Mouse (Mus musculus) hindbrain, embryonic 11.5 days (tissue): ENCODE data around the gene Pkn3. TPM values are rescaled to one million over a fixed set of nuclear protein-coding genes. Genes with fewer than 3 reads are reported as not detected.
"Not testable (repeated sequence)": the region's sequence is repeated elsewhere in the genome, so short reads cannot be mapped to it uniquely, and the experiment has no call there.

Experiments used
- ATAC-seq: fragments of 200-750 bp; cut with Nextera tagmentation; 2 replicates; pipeline ENCODE4 v1.8.0; 2017; ENCODE audit warnings: mild to moderate bottlenecking, moderate TSS enrichment, moderate library complexity; ENCODE audit not compliant: low FRiP score
- DNase-seq: peaks from one replicate; pipeline ENCODE4 v3.0.0-alpha.2; 2015; ENCODE audit warnings: low spot score
- H3K27ac ChIP-seq: fragments of 300-500 bp; sonication (generic); 2 replicates; pipeline ENCODE4 v1.5.1; 2014; ENCODE audit warnings: mild to moderate bottlenecking, low read depth, low read length
- H3K27me3 ChIP-seq: fragments of 300-500 bp; sonication (generic); 2 replicates; pipeline ENCODE4 v1.6.1; 2014; ENCODE audit warnings: mild to moderate bottlenecking, low read length, moderate library complexity, mixed read lengths; ENCODE audit not compliant: control insufficient read depth, insufficient read depth
- H3K36me3 ChIP-seq: fragments of 300-500 bp; sonication (generic); 2 replicates; pipeline ENCODE4 v1.6.1; 2014; ENCODE audit warnings: mild to moderate bottlenecking, low read length, moderate library complexity, mixed read lengths; ENCODE audit not compliant: control insufficient read depth, insufficient read depth
- H3K4me1 ChIP-seq: fragments of 300-500 bp; sonication (generic); replicated peaks from 2 replicates; pipeline ENCODE4 v1.6.1; 2014; ENCODE audit warnings: low read length, mixed read lengths; ENCODE audit not compliant: control insufficient read depth, insufficient read depth
- H3K4me2 ChIP-seq: fragments of 300-500 bp; sonication (generic); replicated peaks from 2 replicates; pipeline ENCODE4 v1.6.1; 2014; ENCODE audit warnings: mild to moderate bottlenecking, low read depth, low read length
- H3K4me3 ChIP-seq: fragments of 300-500 bp; sonication (generic); 2 replicates; pipeline ENCODE4 v1.5.1; 2014; ENCODE audit warnings: low read depth, low read length
- H3K9ac ChIP-seq: fragments of 300-500 bp; sonication (generic); 2 replicates; pipeline ENCODE4 v1.6.1; 2014; ENCODE audit warnings: low read depth, low read length
- H3K9me3 ChIP-seq: fragments of 300-500 bp; sonication (generic); 2 replicates; pipeline ENCODE4 v1.6.1; 2016; ENCODE audit warnings: low read length; ENCODE audit not compliant: control insufficient read depth
- WGBS: fragments of 180-500 bp; shearing (Covaris S2); extraction: QIAGEN DNeasy Blood & Tissue Kit; methylation state at CpG from one replicate; pipeline ENCODE4 v1.1.7; 2014; 5-methylcytosine and 5-hydroxymethylcytosine counted together
- polyA plus RNA-seq: library from polyadenylated mRNA; unstranded; fragments of >200 nt; fragmentation: Nextera tagmentation; extraction: Ambion mirVana; gene quantifications from 2 replicates; pipeline ENCODE4 v1.2.1, GENCODE M21; 2014

The Pkn3 gene
- polyA plus RNA-seq, 1 experiment from 2014 or later, result 4.5 TPM

DNA sequence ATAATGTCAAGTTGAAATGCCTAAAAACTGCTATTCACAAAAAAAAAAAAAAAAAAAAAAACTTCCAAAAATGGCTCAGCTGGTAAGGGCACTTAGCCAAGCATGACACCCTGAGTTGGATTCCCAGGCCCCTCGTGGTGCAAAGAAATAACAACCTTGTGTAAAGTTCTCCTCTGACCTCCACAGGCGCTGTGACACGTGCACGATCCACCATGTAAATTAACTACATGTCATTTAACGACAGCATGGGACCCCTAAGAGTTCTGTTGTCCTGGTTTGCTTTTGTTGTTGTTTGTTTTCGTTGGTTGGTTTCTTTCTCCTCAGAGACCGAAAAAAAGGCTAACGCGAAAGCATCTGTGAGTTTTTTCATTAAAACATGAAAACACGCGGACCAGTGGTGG is 29.4 kb upstream of the Pkn3 start:
- no peaks in the 10 kb centered on the region for H3K9me3 ChIP-seq
- peak overlapping the region; percentile 56 for H3K4me2 ChIP-seq
- no peak for ATAC-seq
- peak overlapping the region; percentile 56 for H3K4me3 ChIP-seq
- H3K36me3 ChIP-seq, result no peaks in the 10 kb centered on the region
- no peaks in the 10 kb centered on the region for H3K27me3 ChIP-seq
- H3K4me1 ChIP-seq, result no peaks in the 10 kb centered on the region
- H3K27ac ChIP-seq, result peak overlapping the region; percentile 85; the same call in 1 of the 2 replicates
- DNase-seq, result no peak
- WGBS, result 61% methylated on average over 11 of the region's 11 CpGs
- peak overlapping the region; percentile 71 for H3K9ac ChIP-seq

DNA sequence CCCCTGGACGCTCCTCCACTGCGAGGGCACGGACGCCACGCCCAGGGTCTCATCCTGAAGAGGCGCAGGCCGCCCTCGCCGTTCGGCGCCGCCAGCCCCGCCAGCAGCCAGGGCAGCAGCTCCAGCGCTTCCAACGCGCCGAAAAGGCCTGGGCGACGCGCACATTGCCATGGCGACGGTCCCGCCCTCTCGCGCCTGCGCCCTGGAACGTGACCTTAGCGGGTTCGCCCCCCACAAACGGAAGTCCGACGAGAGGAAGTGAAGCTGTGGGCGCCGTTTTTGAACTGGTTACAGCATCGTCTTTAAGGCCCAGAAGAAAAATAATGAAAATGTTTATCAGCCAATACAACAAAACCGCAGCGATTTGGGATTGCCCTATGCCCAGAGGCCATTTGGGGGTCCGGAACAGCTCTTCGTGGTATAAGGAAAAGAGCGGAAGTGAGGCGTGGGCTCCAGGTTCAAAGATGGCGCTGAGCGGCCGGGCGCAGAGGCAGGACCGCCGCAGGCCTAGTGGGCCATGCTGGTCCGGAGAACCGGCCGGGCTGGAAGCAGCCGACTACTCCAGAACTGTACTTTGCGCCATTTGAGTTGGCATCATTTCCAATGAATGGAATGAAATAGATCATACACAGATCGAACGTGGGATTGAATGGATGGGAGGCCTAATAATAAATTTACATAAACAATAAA is 28.6 kb upstream of the Pkn3 start, which contains the start of gene Wdr34:
Wdr34 (minus strand) TSS at position 183 of the 690 bp plus-strand sequence.
- Histone ChIP-seq H3K36me3 (no peaks in the 10 kb centered on the region), H3K27me3 (no peaks in the 10 kb centered on the region), H3K9me3 (no peaks in the 10 kb centered on the region), H3K4me3 (peak within 1 kb of the TSS; percentile 56), H3K4me1 (no peaks in the 10 kb centered on the region), H3K27ac (peak within 1 kb of the TSS; percentile 85), H3K4me2 (peak within 1 kb of the TSS; percentile 56), H3K9ac (peak within 1 kb of the TSS; percentile 71)
- ATAC-seq, result peak; percentile 90
- 2% methylated on average over 53 of the region's 54 CpGs for WGBS
- DNase-seq, result peak; percentile 99

DNA sequence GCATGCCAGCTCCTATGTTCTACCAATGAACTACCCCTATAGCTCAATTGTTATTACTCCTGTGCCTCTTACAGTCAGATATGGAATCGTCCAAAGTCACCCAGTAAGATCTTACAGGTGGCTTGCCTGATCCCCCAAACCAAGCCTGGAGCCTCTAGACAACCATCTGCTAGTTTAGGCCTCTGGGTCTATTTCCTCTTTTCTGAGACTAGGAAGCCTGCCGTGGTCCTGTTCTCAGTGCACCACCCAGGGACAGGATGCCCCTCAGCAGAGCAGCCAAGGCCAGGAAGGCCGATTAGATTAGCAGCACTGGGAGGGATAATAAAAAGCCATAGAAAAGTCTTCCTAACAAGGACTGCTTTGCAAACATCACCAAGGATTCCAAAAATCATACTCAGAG is 27.7 kb upstream of the Pkn3 start:
- H3K4me3 ChIP-seq, result no peak overlapping the region
- no peak for ATAC-seq

DNA sequence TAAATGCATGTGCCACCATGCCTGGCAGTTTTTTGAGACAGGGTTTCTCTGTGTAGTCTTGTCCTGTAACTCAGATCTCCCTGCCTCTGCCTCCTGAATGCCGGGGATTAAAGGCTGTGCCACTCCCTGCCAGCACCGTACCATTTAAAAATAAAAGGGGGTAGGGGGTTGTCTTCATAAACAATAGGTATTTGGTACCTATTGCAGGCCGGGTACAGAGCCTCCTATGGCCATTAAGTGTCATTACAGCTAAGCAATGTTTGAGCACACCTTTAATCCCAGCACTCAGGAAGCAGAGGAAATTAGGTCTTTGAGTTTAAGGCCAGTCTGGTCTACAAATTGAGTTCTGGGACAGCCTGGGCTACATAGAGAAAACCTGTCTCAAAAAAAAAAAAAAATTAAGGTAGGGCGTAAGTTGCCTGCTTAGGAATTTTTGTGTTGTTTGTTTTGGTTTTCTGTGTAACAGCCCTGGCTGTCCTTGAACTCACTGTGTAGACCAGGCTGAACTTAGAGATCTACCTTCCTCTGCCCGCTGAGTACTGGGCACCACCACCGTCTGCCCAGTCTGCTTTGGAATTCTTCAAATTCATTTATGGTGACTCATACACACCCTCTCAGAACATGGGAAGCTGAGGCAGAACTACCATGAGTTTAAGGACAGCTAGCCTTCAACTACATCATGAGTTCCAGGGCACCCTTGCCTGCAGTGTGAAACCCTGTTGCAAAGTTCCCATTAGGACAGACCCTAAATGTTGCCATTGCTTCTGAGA is 25.3 kb upstream of the Pkn3 start:
- no peaks in the 10 kb centered on the region for H3K36me3 ChIP-seq
- no peaks in the 10 kb centered on the region for H3K4me1 ChIP-seq
- no peak overlapping the region for H3K9ac ChIP-seq
- no peak for DNase-seq
- no peak for ATAC-seq
- no peak overlapping the region for H3K27ac ChIP-seq
- H3K9me3 ChIP-seq, result no peaks in the 10 kb centered on the region
- no peak overlapping the region for H3K4me2 ChIP-seq
- H3K4me3 ChIP-seq, result no peak overlapping the region
- no peaks in the 10 kb centered on the region for H3K27me3 ChIP-seq
- 46% methylated on average over 6 of the region's 6 CpGs for WGBS

More for the DNA sequence above, 27.7 kb upstream of the Pkn3 start:
- no peaks in the 10 kb centered on the region for H3K36me3 ChIP-seq
- no peak overlapping the region for H3K27ac ChIP-seq
- no peak overlapping the region for H3K4me2 ChIP-seq
- H3K9me3 ChIP-seq, result no peaks in the 10 kb centered on the region
- 89% methylated on average over 3 of the region's 3 CpGs for WGBS
- H3K9ac ChIP-seq, result no peak overlapping the region
- no peaks in the 10 kb centered on the region for H3K4me1 ChIP-seq
- H3K27me3 ChIP-seq, result no peaks in the 10 kb centered on the region
- no peak for DNase-seq

DNA sequence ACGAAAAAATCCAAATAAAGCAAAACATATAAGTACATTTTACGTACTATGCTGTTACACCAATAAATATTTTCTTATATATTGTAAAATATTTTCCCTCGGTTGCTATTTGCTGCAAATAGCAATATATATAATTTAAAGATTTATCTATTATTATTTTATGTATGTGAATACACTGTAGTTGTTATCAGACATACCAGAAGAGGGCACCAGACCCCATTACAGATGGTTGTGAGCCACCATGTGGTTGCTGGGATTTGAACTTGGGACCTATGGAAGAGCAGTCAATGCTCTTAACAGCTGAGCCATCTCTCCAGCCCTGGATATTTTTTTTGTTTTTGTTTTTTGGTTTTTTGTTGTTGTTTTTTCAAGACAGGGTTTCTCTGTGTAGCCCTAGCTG is 22.2 kb upstream of the Pkn3 start:
- not testable (repeated sequence) for H3K4me2 ChIP-seq, H3K27me3 ChIP-seq, H3K9ac ChIP-seq, H3K36me3 ChIP-seq, ATAC-seq, H3K4me3 ChIP-seq, H3K4me1 ChIP-seq, DNase-seq, H3K9me3 ChIP-seq, H3K27ac ChIP-seq
- 95% methylated on average over 3 of the region's 3 CpGs for WGBS

DNA sequence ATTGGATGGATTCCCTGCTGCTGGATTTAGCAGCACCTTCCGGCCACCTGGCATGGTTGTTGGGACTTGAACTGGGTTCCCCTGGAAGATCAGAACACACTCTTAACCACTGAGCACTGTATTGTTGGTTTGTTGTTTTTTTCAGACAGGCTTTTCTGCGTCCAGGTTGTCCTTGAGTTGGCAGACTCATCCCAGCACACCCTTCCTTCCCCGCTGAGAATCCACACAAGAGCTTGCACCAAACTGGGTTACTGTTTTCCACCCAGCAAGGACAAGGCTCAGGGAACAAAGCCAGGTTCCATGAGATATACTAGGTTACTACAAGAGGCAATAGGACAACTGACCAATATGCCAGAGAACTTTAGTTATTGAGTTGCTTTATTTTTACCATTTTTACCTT is 20.7 kb upstream of the Pkn3 start:
- Histone ChIP-seq H3K4me3 (no peak overlapping the region), H3K27ac (no peak overlapping the region), H3K36me3 (no peaks in the 10 kb centered on the region), H3K9ac (no peak overlapping the region), H3K4me2 (no peak overlapping the region), H3K9me3 (no peaks in the 10 kb centered on the region), H3K4me1 (no peaks in the 10 kb centered on the region; the same call in 1 of the 2 replicates), H3K27me3 (no peaks in the 10 kb centered on the region)
- ATAC-seq (no peak), DNase-seq (no peak)
- WGBS, result 84% methylated on average over 3 of the region's 3 CpGs

DNA sequence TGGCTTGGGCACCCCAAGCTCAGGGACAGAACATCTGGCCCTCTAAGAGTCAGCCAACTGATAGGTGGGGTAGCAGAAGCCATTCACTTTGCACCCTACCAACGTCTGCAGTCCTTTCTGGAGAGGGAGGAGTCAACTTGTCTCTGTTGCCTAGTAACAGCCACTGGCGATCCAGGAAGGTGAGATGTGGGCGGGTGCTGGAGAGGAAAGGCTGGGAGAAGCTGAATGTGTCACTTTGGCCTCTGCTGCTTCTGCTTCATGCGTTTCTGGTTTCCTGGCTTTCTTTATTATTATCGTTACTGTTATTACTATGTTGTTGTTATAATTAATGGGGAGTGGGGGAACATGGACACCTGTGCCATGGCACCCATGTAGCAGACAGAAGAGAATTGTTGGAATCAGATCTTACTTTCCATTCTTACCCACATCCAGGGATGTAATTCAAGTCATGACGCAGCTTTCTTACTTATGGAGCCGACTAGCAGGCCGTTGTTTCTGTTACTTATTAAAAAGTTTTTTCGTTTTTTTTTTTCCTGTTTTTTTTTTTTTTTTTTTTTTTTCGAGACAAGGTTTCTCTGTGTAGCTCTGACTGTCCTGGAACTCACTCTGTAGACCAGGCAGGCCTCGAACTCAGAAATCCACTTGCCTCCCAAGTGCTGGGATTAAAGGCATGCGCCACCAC is 20.1 kb upstream of the Pkn3 start, which contains the start of gene Set:
Set (plus strand) TSS at position 156 of the 682 bp plus-strand sequence.
- Histone ChIP-seq H3K36me3 (no peaks in the 10 kb centered on the region), H3K9ac (no peak within 1 kb of the TSS), H3K4me3 (no peak within 1 kb of the TSS), H3K27me3 (no peaks in the 10 kb centered on the region), H3K9me3 (no peaks in the 10 kb centered on the region), H3K4me2 (no peak within 1 kb of the TSS), H3K27ac (no peak within 1 kb of the TSS), H3K4me1 (no peaks in the 10 kb centered on the region; the same call in 1 of the 2 replicates)
- WGBS, result 52% methylated on average over 12 of the region's 12 CpGs
- DNase-seq (peak; percentile 46), ATAC-seq (no peak)

DNA sequence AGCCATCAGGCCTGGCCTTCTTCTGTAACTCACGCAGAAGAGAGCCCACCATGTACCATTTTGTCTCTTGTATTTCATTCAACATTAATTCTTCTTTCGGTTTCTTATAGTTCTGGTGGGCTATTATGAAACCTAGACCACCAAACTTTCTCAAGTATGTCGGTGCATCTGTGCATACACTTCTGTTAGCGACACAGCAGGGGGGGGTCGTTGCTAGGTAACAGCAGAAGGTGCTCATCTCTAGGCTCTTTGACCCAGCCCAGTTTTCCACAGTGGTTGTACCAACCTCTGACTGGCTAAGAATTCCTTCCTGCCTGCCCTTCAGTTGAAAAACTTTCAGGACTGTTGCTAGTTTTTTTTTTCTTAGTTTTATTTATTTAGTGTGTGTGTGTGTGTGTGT is 19.1 kb upstream of the Pkn3 start:
- Histone ChIP-seq H3K4me1 (no peaks in the 10 kb centered on the region; the same call in 1 of the 2 replicates), H3K9ac (no peak overlapping the region), H3K36me3 (no peaks in the 10 kb centered on the region), H3K9me3 (no peaks in the 10 kb centered on the region), H3K27ac (no peak overlapping the region), H3K27me3 (no peaks in the 10 kb centered on the region), H3K4me3 (no peak overlapping the region), H3K4me2 (no peak overlapping the region)
- no peak for ATAC-seq
- DNase-seq, result peak; percentile 45
- 34% methylated on average over 5 of the region's 5 CpGs for WGBS
